Mouse (Mus musculus) limb, embryonic 14.5 days (tissue): Measurements from ENCODE around the gene Atp2c2. TPM values are rescaled to one million over a fixed set of nuclear protein-coding genes. Genes with fewer than 3 reads are reported as not detected.

ENCODE experiments used
- ATAC-seq: fragments of 200-750 bp; cut with Nextera tagmentation; 2 replicates; pipeline ENCODE4 v1.8.0; 2017; ENCODE audit warnings: low read depth, moderate number of reproducible peaks, moderate TSS enrichment; ENCODE audit not compliant: low FRiP score
- DNase-seq: peaks from one replicate; pipeline ENCODE4 v3.0.0-alpha.2; 2015; ENCODE audit warnings: low spot score
- H3K27ac ChIP-seq: fragments of 300-500 bp; sonication (generic); replicated peaks from 2 replicates; pipeline ENCODE4 v1.5.1; 2014; ENCODE audit warnings: low read depth, mild to moderate bottlenecking, low read length, moderate library complexity, mixed read lengths
- H3K27me3 ChIP-seq: fragments of 300-500 bp; sonication (generic); 2 replicates; pipeline ENCODE4 v1.6.1; 2014; ENCODE audit warnings: low read length, mixed read lengths; ENCODE audit not compliant: control insufficient read depth, insufficient read depth
- H3K36me3 ChIP-seq: fragments of 300-500 bp; sonication (generic); 2 replicates; pipeline ENCODE4 v1.6.1; 2014; ENCODE audit warnings: mild to moderate bottlenecking, low read length, moderate library complexity, mixed read lengths; ENCODE audit not compliant: control insufficient read depth, insufficient read depth
- H3K4me1 ChIP-seq: fragments of 300-500 bp; sonication (generic); 2 replicates; pipeline ENCODE4 v1.6.1; 2014; ENCODE audit warnings: antibody characterized with exemption, low read length, mixed read lengths; ENCODE audit not compliant: control insufficient read depth, insufficient read depth
- H3K4me2 ChIP-seq: fragments of 300-500 bp; sonication (generic); replicated peaks from 2 replicates; pipeline ENCODE4 v1.6.1; 2014; ENCODE audit warnings: low read depth, mild to moderate bottlenecking, low read length, moderate library complexity; ENCODE audit not compliant: severe bottlenecking
- H3K4me3 ChIP-seq: fragments of 300-500 bp; sonication (generic); replicated peaks from 2 replicates; pipeline ENCODE4 v1.5.1; 2014; ENCODE audit warnings: low read length
- H3K9ac ChIP-seq: fragments of 300-500 bp; sonication (generic); 2 replicates; pipeline ENCODE4 v1.6.1; 2014; ENCODE audit warnings: mild to moderate bottlenecking, low read depth, low read length, moderate library complexity; ENCODE audit not compliant: severe bottlenecking
- H3K9me3 ChIP-seq: fragments of 300-500 bp; sonication (generic); 2 replicates; pipeline ENCODE4 v1.6.1; 2016; ENCODE audit warnings: low read length; ENCODE audit not compliant: control insufficient read depth
- POLR2A ChIP-seq: fragments of 200-500 bp; IDR thresholded peaks from 2 replicates; pipeline ENCODE4 v1.8.0; 2012; ENCODE audit warnings: inconsistent platforms, mild to moderate bottlenecking, moderate library complexity, borderline replicate concordance; ENCODE audit not compliant: insufficient read depth, insufficient read length; ENCODE audit errors: extremely low read depth
- WGBS: fragments of 180-500 bp; shearing (Covaris S2); extraction: QIAGEN DNeasy Blood & Tissue Kit; methylation state at CpG from one replicate; pipeline ENCODE4 v1.1.7; 2014; 5-methylcytosine and 5-hydroxymethylcytosine counted together
- polyA plus RNA-seq, 2 experiments: library from polyadenylated mRNA; depleted of rRNA in 1 of 2; stranded (reverse) in 1 of 2; unstranded in 1 of 2; fragments of >200 nt; fragmentation: Nextera tagmentation in 1 of 2; extraction: Ambion mirVana in 1 of 2; gene quantifications; 2 replicates each; pipeline versions ENCODE4 v1.2.1 to v1.2.3; 2012 to 2014

Gene Atp2c2
- polyA plus RNA-seq, 2 experiments, result 2.6 to 3.1 TPM

DNA sequence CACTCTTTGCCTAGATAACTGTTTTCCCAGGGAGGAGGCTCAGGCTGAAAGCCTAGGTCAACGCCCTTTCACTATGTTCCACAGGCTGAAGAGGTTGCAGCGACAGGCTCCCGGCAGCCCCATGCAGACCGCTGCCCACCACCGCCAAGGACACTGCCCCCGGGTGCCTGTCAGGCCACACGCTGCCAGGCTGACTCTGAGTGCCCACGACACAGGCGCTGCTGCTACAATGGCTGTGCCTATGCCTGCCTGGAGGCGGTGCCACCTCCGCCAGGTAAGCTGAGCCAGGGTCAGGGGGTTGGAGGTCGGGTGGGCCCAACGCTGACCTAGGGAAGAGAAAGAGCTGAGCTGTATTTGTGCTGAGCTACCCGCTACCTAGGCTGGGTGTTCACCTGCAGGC lies 20.6 kb upstream of the Atp2c2 start:
- Histone ChIP-seq H3K9ac (no peak overlapping the region), H3K9me3 (no peaks in the 10 kb centered on the region), H3K27ac (no peak overlapping the region), H3K36me3 (no peaks in the 10 kb centered on the region), H3K4me3 (no peak overlapping the region), H3K27me3 (no peaks in the 10 kb centered on the region), H3K4me2 (no peak overlapping the region), H3K4me1 (peaks cover 3% of the 10 kb centered on the region; the same call in 1 of the 2 replicates)
- DNase-seq (no peak), ATAC-seq (no peak)
- 74% methylated on average over 14 of the region's 14 CpGs for WGBS
- TF ChIP-seq POLR2A, result no peak

DNA sequence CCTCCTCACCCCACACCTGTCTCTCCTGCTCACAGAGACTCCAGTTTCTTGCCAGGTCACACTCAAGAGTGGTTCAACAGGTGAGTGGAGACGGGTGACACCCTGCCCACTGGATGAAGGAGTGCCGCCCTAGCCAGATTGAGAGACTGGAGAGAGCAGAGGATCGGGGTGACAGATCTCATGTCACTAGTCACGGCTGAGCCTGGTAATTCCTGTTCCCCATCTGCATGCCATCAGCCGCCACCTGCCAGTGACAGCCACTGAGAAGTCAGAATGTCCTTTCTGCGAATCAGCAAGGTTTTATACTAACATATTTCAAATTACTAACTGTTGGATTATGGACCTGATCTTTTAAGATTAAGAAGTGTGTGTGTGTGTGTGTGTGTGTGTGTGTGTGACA lies 9.2 kb upstream of the Atp2c2 start:
- Histone ChIP-seq H3K9ac (no peak overlapping the region), H3K4me2 (no peak overlapping the region), H3K27ac (no peak overlapping the region), H3K36me3 (no peaks in the 10 kb centered on the region), H3K4me3 (no peak overlapping the region), H3K4me1 (no peaks in the 10 kb centered on the region), H3K27me3 (no peaks in the 10 kb centered on the region), H3K9me3 (no peaks in the 10 kb centered on the region)
- DNase-seq (no peak), ATAC-seq (no peak)
- TF ChIP-seq POLR2A, result no peak
- WGBS, result 65% methylated on average over 6 of the region's 6 CpGs

DNA sequence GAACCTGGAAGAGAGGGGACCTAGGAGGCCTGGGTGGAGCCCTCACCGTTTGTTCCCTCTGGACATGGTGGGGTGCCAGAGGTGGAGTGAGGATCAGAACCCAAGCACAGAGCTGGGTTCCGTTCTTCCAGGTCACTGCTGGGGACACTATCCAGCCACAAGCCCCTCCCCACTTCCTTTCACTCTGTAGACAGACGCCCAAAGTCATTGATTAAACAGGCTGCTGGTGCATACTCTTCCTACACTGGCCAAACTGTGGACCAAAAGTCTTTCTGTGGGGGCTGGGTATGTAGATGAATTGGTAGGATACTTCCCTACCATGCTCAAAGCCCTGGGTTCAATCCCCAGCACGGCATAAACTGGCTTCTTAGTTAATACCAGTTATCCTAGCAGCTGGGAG lies 7.8 kb upstream of the Atp2c2 start:
- DNase-seq (no peak), ATAC-seq (no peak)
- no peaks in the 10 kb centered on the region for H3K27me3 ChIP-seq
- no peaks in the 10 kb centered on the region for H3K36me3 ChIP-seq
- no peaks in the 10 kb centered on the region for H3K9me3 ChIP-seq
- H3K4me2 ChIP-seq, result no peak overlapping the region
- no peak overlapping the region for H3K4me3 ChIP-seq
- 78% methylated on average over 4 of the region's 4 CpGs for WGBS
- H3K4me1 ChIP-seq, result no peaks in the 10 kb centered on the region
- H3K27ac ChIP-seq, result no peak overlapping the region
- no peak for TF ChIP-seq POLR2A
- H3K9ac ChIP-seq, result no peak overlapping the region

DNA sequence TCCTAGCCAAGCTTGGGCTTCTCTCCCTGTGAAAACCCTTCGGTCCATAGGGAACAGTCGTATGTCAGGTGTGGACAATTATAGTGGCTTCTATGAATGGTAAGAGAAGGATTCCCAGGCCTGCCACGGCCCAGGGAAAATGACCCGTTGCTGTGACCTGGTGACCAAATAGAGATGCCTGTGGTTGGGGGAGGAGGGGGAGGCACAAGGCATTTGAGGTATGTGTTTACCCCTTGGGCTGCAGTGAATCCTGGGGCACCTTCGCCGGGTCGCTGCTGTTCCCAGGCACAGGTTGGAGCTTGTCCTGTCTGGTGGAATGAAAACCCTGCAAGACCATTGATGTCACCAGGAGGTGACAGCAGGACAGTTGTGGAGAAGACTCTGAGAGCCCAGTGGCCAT lies 5.1 kb upstream of the Atp2c2 start:
- H3K36me3 ChIP-seq, result no peaks in the 10 kb centered on the region
- peaks cover 18% of the 10 kb centered on the region for H3K27me3 ChIP-seq
- no peak overlapping the region for H3K27ac ChIP-seq
- no peak overlapping the region for H3K4me2 ChIP-seq
- no peaks in the 10 kb centered on the region for H3K9me3 ChIP-seq
- H3K9ac ChIP-seq, result no peak overlapping the region
- 0 out of 2 replicates have a peak, but pooled peaks cover under 1% of the 10 kb centered on the region for H3K4me1 ChIP-seq
- DNase-seq (no peak), ATAC-seq (no peak)
- no peak for TF ChIP-seq POLR2A
- WGBS, result 65% methylated on average over 7 of the region's 7 CpGs
- no peak overlapping the region for H3K4me3 ChIP-seq

DNA sequence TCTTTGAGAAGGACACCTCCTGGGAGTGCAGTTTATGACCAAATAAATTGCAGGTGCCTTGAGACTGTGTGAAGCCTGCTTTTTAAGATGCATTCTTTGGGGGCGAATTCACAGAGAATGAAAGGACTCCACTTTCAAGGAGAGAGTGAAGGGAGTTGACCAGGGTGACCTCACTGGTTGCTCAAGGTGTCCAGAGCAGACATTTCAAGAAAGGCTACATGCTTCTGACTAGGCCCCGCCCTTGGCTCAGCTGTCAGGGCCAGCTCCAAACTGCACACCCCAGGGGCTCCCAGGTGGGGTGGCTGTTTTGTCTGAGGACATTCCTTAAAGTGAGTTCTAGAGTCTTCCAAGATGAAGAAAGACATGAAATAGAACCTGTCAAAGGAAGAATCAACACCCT lies 2.6 kb upstream of the Atp2c2 start:
- TF ChIP-seq POLR2A, result no peak
- peaks cover 40% of the 10 kb centered on the region for H3K27me3 ChIP-seq
- no peak for DNase-seq
- H3K4me3 ChIP-seq, result no peak overlapping the region
- no peak overlapping the region for H3K9ac ChIP-seq
- no peak overlapping the region for H3K27ac ChIP-seq
- H3K9me3 ChIP-seq, result no peaks in the 10 kb centered on the region
- H3K36me3 ChIP-seq, result no peaks in the 10 kb centered on the region
- H3K4me2 ChIP-seq, result no peak overlapping the region
- H3K4me1 ChIP-seq, result 0 out of 2 replicates have a peak, but pooled peaks cover 3% of the 10 kb centered on the region
- no peak for ATAC-seq
- 72% methylated on average over 2 of the region's 2 CpGs for WGBS

DNA sequence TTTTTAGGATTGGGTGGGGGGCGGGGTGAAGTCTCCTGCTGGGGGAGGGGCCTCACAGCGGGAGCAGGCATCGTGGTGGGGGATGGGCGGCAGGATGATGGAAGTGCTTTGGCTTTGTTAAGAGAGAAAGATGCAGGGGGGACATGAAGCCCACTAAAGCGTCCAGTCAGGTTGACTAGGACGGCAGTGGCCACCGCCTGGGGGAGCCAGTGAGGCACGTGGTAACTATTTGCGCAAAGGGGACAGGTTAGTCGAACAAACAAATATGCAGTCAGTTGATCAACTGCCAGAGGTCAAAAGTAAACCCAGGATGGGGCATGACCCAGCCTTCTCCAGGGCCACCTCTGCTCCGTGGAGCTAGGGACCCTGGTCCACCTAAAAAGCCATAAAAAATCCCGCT lies 849 bp upstream of the Atp2c2 start:
- Histone ChIP-seq H3K9me3 (no peaks in the 10 kb centered on the region), H3K36me3 (no peaks in the 10 kb centered on the region), H3K27ac (no peak overlapping the region), H3K27me3 (peaks cover 40% of the 10 kb centered on the region), H3K4me1 (0 out of 2 replicates have a peak, but pooled peaks cover 3% of the 10 kb centered on the region), H3K9ac (no peak overlapping the region), H3K4me2 (no peak overlapping the region; the same call in 1 of the 2 replicates), H3K4me3 (peak overlapping the region; percentile 15; the same call in 1 of the 2 replicates)
- ATAC-seq (no peak), DNase-seq (no peak)
- WGBS, result 5% methylated on average over 12 of the region's 12 CpGs
- no peak for TF ChIP-seq POLR2A
